Mouse (Mus musculus) stomach, postnatal 0 days (tissue): ENCODE data around the gene Pakap.

ENCODE experiments used
- CTCF ChIP-seq: IDR thresholded peaks from 2 replicates; pipeline ENCODE4 v1.5.1; 2016; ENCODE audit warnings: antibody characterized with exemption, low read depth, mild to moderate bottlenecking, moderate library complexity
- EP300 ChIP-seq: optimal IDR thresholded peaks from 2 replicates; pipeline ENCODE3; 2016; ENCODE audit warnings: antibody characterized with exemption

- TF ChIP-seq EP300 (no peak), CTCF (no peak)
These were observed 321.8 kb downstream of the Pakap start for GRCm38 (mm10) chr4:57889773-57890172.
